Mouse (Mus musculus) mesoderm, embryonic 11.5 days (tissue): Measurements from ENCODE around the gene Sacs.
"Not testable (repeated sequence)": the region's sequence is repeated elsewhere in the genome, so short reads cannot be mapped to it uniquely, and the experiment has no call there.

Experiments used
- DNase-seq: peaks from one replicate; pipeline ENCODE4 v3.0.0-alpha.2; 2012; ENCODE audit warnings: low read depth, low spot score

The Sacs gene

GRCm38 (mm10) chr14:61137994-61138726 is at the start of gene Sacs:
Gene Sacs, plus strand, starts transcription at chr14:61138457.
- peak; percentile 38 for DNase-seq

- DNase-seq = no peak
Measured at GRCm38 (mm10) chr14:61090955-61091354, 47.3 kb upstream of the Sacs start.

- no peak for DNase-seq
Measured at GRCm38 (mm10) chr14:61092073-61092472, 46.2 kb upstream of the Sacs start.

- DNase-seq = peak; percentile 18
Measured at GRCm38 (mm10) chr14:61097974-61098625, 40.2 kb upstream of the Sacs start.

- no peak for DNase-seq
Measured at GRCm38 (mm10) chr14:61100736-61101135, 37.5 kb upstream of the Sacs start.

GRCm38 (mm10) chr14:61106404-61106803 is 31.9 kb upstream of the Sacs start:
- no peak for DNase-seq

- DNase-seq = no peak
Measured at GRCm38 (mm10) chr14:61108625-61109024, 29.6 kb upstream of the Sacs start.

- peak; percentile 84 for DNase-seq
Measured at GRCm38 (mm10) chr14:61112404-61112803, 25.9 kb upstream of the Sacs start.

GRCm38 (mm10) chr14:61124755-61125154 is 13.5 kb upstream of the Sacs start:
- no peak for DNase-seq

- DNase-seq = no peak
Measured at GRCm38 (mm10) chr14:61125201-61125600, 13.1 kb upstream of the Sacs start.

GRCm38 (mm10) chr14:61127365-61127764 is 10.9 kb upstream of the Sacs start:
- DNase-seq = not testable (repeated sequence)

- no peak for DNase-seq
Measured at GRCm38 (mm10) chr14:61128961-61129507, 9.2 kb upstream of the Sacs start.

- DNase-seq = no peak
Measured at GRCm38 (mm10) chr14:61132556-61132955, 5.7 kb upstream of the Sacs start.

GRCm38 (mm10) chr14:61134381-61135030 is 3.8 kb upstream of the Sacs start:
- no peak for DNase-seq

- peak; percentile 30 for DNase-seq
Measured at GRCm38 (mm10) chr14:61137410-61137809, 847 bp upstream of the Sacs start.

GRCm38 (mm10) chr14:61138727-61139067 is 440 bp downstream of the Sacs start:
- no peak for DNase-seq

GRCm38 (mm10) chr14:61143358-61143757 is 5.1 kb downstream of the Sacs start:
- DNase-seq = no peak

GRCm38 (mm10) chr14:61143869-61144268 is 5.6 kb downstream of the Sacs start:
- peak; percentile 65 for DNase-seq

- not testable (repeated sequence) for DNase-seq
Measured at GRCm38 (mm10) chr14:61150416-61150815, 12.2 kb downstream of the Sacs start.

- no peak for DNase-seq
Measured at GRCm38 (mm10) chr14:61154900-61155585, 16.8 kb downstream of the Sacs start.

GRCm38 (mm10) chr14:61155687-61156086 is 17.4 kb downstream of the Sacs start:
- DNase-seq = no peak

- DNase-seq = not testable (repeated sequence)
Measured at GRCm38 (mm10) chr14:61157426-61157825, 19.2 kb downstream of the Sacs start.
